Mouse (Mus musculus): ENCODE data around the gene Rgs9. TPM values are rescaled to one million over a fixed set of nuclear protein-coding genes. Genes with fewer than 3 reads are reported as not detected.

Rgs9 gene
- total RNA-seq, 2 experiments from 2014 or later = 0.62 to 0.69 TPM

- intact Hi-C loops (cut with DNase I) = no loop called here
- no peak for DNase-seq
Measured at GRCm38 (mm10) chr11:109250566-109250965, 47.4 kb downstream of the Rgs9 start.

GRCm38 (mm10) chr11:109246920-109247319 is 51.0 kb downstream of the Rgs9 start:
- DNase-seq = no peak
- intact Hi-C loops (cut with DNase I) = loop anchor here (5.0 to 10.0 kb wide), 2 partner anchors 75 to 368 kb away; partner anchors contain the start of gene Wipi1

GRCm38 (mm10) chr11:109244635-109245360 is 53.1 kb downstream of the Rgs9 start:
- DNase-seq = peak; percentile 30 to 35
- intact Hi-C loops (cut with DNase I) = loop anchor here (2.0 to 10.0 kb wide), 6 partner anchors 78 to 616 kb away; partner anchors contain the start of gene Wipi1

GRCm38 (mm10) chr11:109240126-109240525 is 57.8 kb downstream of the Rgs9 start:
- intact Hi-C loops (cut with DNase I) = loop anchor here (5.0 to 10.0 kb wide), 2 partner anchors 182 to 375 kb away; partner anchors contain the start of gene Wipi1
- peak; percentile 4 to 8 for DNase-seq

GRCm38 (mm10) chr11:109238671-109239070 is 59.3 kb downstream of the Rgs9 start:
- intact Hi-C loops (cut with DNase I) = no loop called here
- DNase-seq = no peak

GRCm38 (mm10) chr11:109237796-109238195 is 60.1 kb downstream of the Rgs9 start:
- intact Hi-C loops (cut with DNase I) = no loop called here

GRCm38 (mm10) chr11:109233627-109234026 is 64.3 kb downstream of the Rgs9 start:
- intact Hi-C loops (cut with DNase I) = no loop called here
- DNase-seq = no peak

More at GRCm38 (mm10) chr11:109237796-109238195, 60.1 kb downstream of the Rgs9 start:
- no peak for DNase-seq

- intact Hi-C loops (cut with DNase I) = no loop called here
- no peak for DNase-seq
Measured at GRCm38 (mm10) chr11:109232811-109233210, 65.1 kb downstream of the Rgs9 start.

- intact Hi-C loops (cut with DNase I) = no loop called here
- no peak for DNase-seq
Measured at GRCm38 (mm10) chr11:109227139-109227538, 70.8 kb downstream of the Rgs9 start.

- intact Hi-C loops (cut with DNase I) = no loop called here
- peak in 1 of 2 experiments; percentile 7 for DNase-seq
Measured at GRCm38 (mm10) chr11:109221209-109222007, 76.5 kb downstream of the Rgs9 start.

GRCm38 (mm10) chr11:109218722-109219430 is 79.1 kb downstream of the Rgs9 start:
- intact Hi-C loops (cut with DNase I) = no loop called here
- DNase-seq = no peak

- DNase-seq = no peak
- intact Hi-C loops (cut with DNase I) = no loop called here
Measured at GRCm38 (mm10) chr11:109217827-109218536, 79.9 kb downstream of the Rgs9 start.

GRCm38 (mm10) chr11:109210772-109211171 is 87.2 kb downstream of the Rgs9 start:
- intact Hi-C loops (cut with DNase I) = no loop called here

GRCm38 (mm10) chr11:109210341-109210740 is 87.6 kb downstream of the Rgs9 start:
- intact Hi-C loops (cut with DNase I) = no loop called here
- DNase-seq = no peak

More at GRCm38 (mm10) chr11:109210772-109211171, 87.2 kb downstream of the Rgs9 start:
- no peak for DNase-seq

- intact Hi-C loops (cut with DNase I) = no loop called here
- no peak for DNase-seq
Measured at GRCm38 (mm10) chr11:109206732-109207131, 91.2 kb downstream of the Rgs9 start.

GRCm38 (mm10) chr11:109206028-109206427 is 91.9 kb downstream of the Rgs9 start:
- intact Hi-C loops (cut with DNase I) = no loop called here
- DNase-seq = no peak

GRCm38 (mm10) chr11:109199612-109200293 is 98.2 kb downstream of the Rgs9 start:
- DNase-seq = no peak
- intact Hi-C loops (cut with DNase I) = no loop called here

- intact Hi-C loops (cut with DNase I) = loop anchor here (2.0 kb wide), 2 partner anchors 268 to 744 kb away; no protein-coding TSS in a partner anchor
- peak; percentile 64 to 80 for DNase-seq
Measured at GRCm38 (mm10) chr11:109192673-109193557, 105.0 kb downstream of the Rgs9 start.

- no peak for DNase-seq
- intact Hi-C loops (cut with DNase I) = no loop called here
Measured at GRCm38 (mm10) chr11:109188235-109188634, 109.7 kb downstream of the Rgs9 start.

All from heart, postnatal 10 days (tissue).